Mouse (Mus musculus): Measurements from ENCODE around the gene Pdx1. TPM values are rescaled to one million over a fixed set of nuclear protein-coding genes. Genes with fewer than 3 reads are reported as not detected.

Pdx1 gene
- polyA plus RNA-seq, 1 experiment: not detected

- 1% methylated on average over 58 of the region's 58 CpGs for WGBS
- no peak overlapping the region for H3K4me3 ChIP-seq (ENCODE audit: insufficient read depth, low read depth, low read length)
- no peak for TF ChIP-seq CTCF (IDR thresholded peaks at IDR 0.05; ENCODE audit: insufficient read depth, low read depth, low read length)
- TF ChIP-seq POLR2A (IDR thresholded peaks at IDR 0.05; ENCODE audit: insufficient read depth, low read depth, low read length): no peak
- peaks cover 3% of the 10 kb centered on the region for H3K4me1 ChIP-seq (ENCODE audit: control insufficient read depth, insufficient read depth, low read length)
- no peak overlapping the region for H3K27ac ChIP-seq (ENCODE audit: insufficient read depth, low read depth, low read length)
These were observed 36.3 kb downstream of the Pdx1 start for GRCm38 (mm10) chr5:147305856-147306637.

GRCm38 (mm10) chr5:147306638-147307397 is 37.1 kb downstream of the Pdx1 start, which contains the start of gene Cdx2:
TSS of gene Cdx2 (minus strand) at chr5:147307270.
- H3K4me1 ChIP-seq (ENCODE audit: control insufficient read depth, insufficient read depth, low read length): peaks cover 3% of the 10 kb centered on the region
- WGBS: 1% methylated on average over 63 of the region's 63 CpGs
- no peak within 1 kb of the TSS for H3K27ac ChIP-seq (ENCODE audit: insufficient read depth, low read depth, low read length)
- no peak within 1 kb of the TSS for H3K4me3 ChIP-seq (ENCODE audit: insufficient read depth, low read depth, low read length)
- TF ChIP-seq POLR2A (IDR thresholded peaks at IDR 0.05; ENCODE audit: insufficient read depth, low read depth, low read length) (no peak), CTCF (IDR thresholded peaks at IDR 0.05; ENCODE audit: insufficient read depth, low read depth, low read length) (no peak)

GRCm38 (mm10) chr5:147307398-147307785 is 37.6 kb downstream of the Pdx1 start:
- Histone ChIP-seq H3K27ac (ENCODE audit: insufficient read depth, low read depth, low read length) (no peak overlapping the region), H3K4me3 (ENCODE audit: insufficient read depth, low read depth, low read length) (no peak overlapping the region), H3K4me1 (ENCODE audit: control insufficient read depth, insufficient read depth, low read length) (peaks cover 3% of the 10 kb centered on the region)
- no peak for TF ChIP-seq CTCF (IDR thresholded peaks at IDR 0.05; ENCODE audit: insufficient read depth, low read depth, low read length)
- 2% methylated on average over 12 of the region's 12 CpGs for WGBS

GRCm38 (mm10) chr5:147308451-147308850 is 38.7 kb downstream of the Pdx1 start:
- Histone ChIP-seq H3K4me1 (ENCODE audit: control insufficient read depth, insufficient read depth, low read length) (peaks cover 3% of the 10 kb centered on the region), H3K4me3 (ENCODE audit: insufficient read depth, low read depth, low read length) (no peak overlapping the region), H3K27ac (ENCODE audit: insufficient read depth, low read depth, low read length) (no peak overlapping the region)
- TF ChIP-seq CTCF (IDR thresholded peaks at IDR 0.05; ENCODE audit: insufficient read depth, low read depth, low read length) (no peak), POLR2A (IDR thresholded peaks at IDR 0.05; ENCODE audit: insufficient read depth, low read depth, low read length) (no peak)
- WGBS: 5% methylated on average over 9 of the region's 9 CpGs

- Histone ChIP-seq H3K4me1 (ENCODE audit: control insufficient read depth, insufficient read depth, low read length) (peaks cover 3% of the 10 kb centered on the region; the same call in 1 of the 2 replicates), H3K4me3 (ENCODE audit: insufficient read depth, low read depth, low read length) (no peak overlapping the region), H3K27ac (ENCODE audit: insufficient read depth, low read depth, low read length) (no peak overlapping the region)
- 0% methylated on average over 2 of the region's 2 CpGs for WGBS
- no peak for TF ChIP-seq POLR2A (IDR thresholded peaks at IDR 0.05; ENCODE audit: insufficient read depth, low read depth, low read length)
- TF ChIP-seq CTCF (IDR thresholded peaks at IDR 0.05; ENCODE audit: insufficient read depth, low read depth, low read length): no peak
These were observed 40.0 kb downstream of the Pdx1 start for GRCm38 (mm10) chr5:147309786-147310185.

- H3K4me1 ChIP-seq (ENCODE audit: control insufficient read depth, insufficient read depth, low read length): no peaks in the 10 kb centered on the region
- H3K27ac ChIP-seq (ENCODE audit: insufficient read depth, low read depth, low read length): no peak overlapping the region
- 3% methylated on average over 27 of the region's 27 CpGs for WGBS
- H3K4me3 ChIP-seq (ENCODE audit: insufficient read depth, low read depth, low read length): no peak overlapping the region
- no peak for TF ChIP-seq CTCF (IDR thresholded peaks at IDR 0.05; ENCODE audit: insufficient read depth, low read depth, low read length)
- TF ChIP-seq POLR2A (IDR thresholded peaks at IDR 0.05; ENCODE audit: insufficient read depth, low read depth, low read length): no peak
These were observed 43.3 kb downstream of the Pdx1 start for GRCm38 (mm10) chr5:147312830-147313685.

GRCm38 (mm10) chr5:147314646-147315431 is 45.1 kb downstream of the Pdx1 start:
- Histone ChIP-seq H3K4me1 (ENCODE audit: control insufficient read depth, insufficient read depth, low read length) (no peaks in the 10 kb centered on the region), H3K4me3 (ENCODE audit: insufficient read depth, low read depth, low read length) (no peak overlapping the region), H3K27ac (ENCODE audit: insufficient read depth, low read depth, low read length) (no peak overlapping the region)
- no peak for TF ChIP-seq POLR2A (IDR thresholded peaks at IDR 0.05; ENCODE audit: insufficient read depth, low read depth, low read length)
- TF ChIP-seq CTCF (IDR thresholded peaks at IDR 0.05; ENCODE audit: insufficient read depth, low read depth, low read length): no peak
- WGBS: 1% methylated on average over 39 of the region's 39 CpGs

DNA sequence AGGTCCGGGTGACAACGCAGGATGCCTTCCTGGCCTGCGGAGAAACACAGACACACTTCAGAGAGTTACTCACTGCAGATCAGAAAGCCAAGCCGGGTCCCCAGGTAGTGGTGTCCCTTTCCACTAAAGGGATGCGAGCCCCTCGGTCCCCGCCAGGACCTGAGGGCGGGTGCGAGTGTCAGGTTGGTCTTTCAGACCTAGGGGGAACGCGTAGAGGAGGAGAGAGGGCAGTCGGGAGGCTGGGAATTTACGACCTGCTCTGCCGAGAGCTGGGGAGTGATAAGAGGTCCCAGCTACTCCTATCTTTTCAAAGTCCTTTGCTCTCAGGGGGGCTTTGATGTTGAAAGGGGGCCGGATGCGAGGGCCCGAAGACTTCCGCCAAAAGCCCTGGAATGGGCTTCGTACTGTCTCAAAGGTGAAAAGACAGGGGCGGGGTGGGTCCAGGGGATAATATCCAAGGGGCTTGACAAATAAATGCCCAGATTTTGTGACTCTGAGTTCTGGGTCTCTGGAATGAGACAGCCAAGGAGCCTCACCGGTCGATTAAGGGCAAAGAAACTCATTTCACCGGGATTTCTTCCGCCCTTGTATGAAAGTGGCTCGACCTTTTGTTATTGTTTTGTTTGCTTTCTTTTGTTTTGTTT is 45.8 kb downstream of the Pdx1 start:
- 4% methylated on average over 25 of the region's 25 CpGs for WGBS
- H3K4me3 ChIP-seq (ENCODE audit: insufficient read depth, low read depth, low read length): no peak overlapping the region
- no peak for TF ChIP-seq POLR2A (IDR thresholded peaks at IDR 0.05; ENCODE audit: insufficient read depth, low read depth, low read length)

More for the DNA sequence above, 45.8 kb downstream of the Pdx1 start:
- Histone ChIP-seq H3K27ac (ENCODE audit: insufficient read depth, low read depth, low read length) (no peak overlapping the region), H3K4me1 (ENCODE audit: control insufficient read depth, insufficient read depth, low read length) (no peaks in the 10 kb centered on the region)
